Mouse (Mus musculus): ENCODE data around the gene Capn10.
"Not testable (repeated sequence)": the region's sequence is repeated elsewhere in the genome, so short reads cannot be mapped to it uniquely, and the experiment has no call there.

Gene Capn10

DNA sequence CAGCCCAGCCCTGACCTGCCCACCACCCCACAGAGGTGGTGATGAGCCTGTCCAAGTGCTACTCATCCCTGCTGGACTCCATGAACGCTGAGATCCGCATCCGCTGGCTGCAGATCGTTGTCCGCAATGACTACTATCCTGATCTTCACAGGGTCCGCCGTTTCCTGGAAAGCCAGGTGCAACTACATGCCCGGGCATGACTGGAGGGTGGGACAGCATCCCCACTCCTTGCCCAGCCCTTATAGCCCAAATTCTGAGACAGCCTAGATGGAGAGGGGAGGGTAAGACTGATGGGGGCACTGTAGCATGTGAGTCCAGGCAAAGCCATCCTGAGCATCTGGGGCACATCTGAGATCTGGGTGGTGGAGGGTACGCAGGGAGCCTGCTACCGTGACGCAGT is 15.0 kb upstream of the Capn10 start:
- in situ Hi-C loops (cut with MseI, MboI), result no loop called here

GRCm38 (mm10) chr1:92919775-92920174 is 14.4 kb upstream of the Capn10 start:
- in situ Hi-C loops (cut with MseI, MboI), result no loop called here

DNA sequence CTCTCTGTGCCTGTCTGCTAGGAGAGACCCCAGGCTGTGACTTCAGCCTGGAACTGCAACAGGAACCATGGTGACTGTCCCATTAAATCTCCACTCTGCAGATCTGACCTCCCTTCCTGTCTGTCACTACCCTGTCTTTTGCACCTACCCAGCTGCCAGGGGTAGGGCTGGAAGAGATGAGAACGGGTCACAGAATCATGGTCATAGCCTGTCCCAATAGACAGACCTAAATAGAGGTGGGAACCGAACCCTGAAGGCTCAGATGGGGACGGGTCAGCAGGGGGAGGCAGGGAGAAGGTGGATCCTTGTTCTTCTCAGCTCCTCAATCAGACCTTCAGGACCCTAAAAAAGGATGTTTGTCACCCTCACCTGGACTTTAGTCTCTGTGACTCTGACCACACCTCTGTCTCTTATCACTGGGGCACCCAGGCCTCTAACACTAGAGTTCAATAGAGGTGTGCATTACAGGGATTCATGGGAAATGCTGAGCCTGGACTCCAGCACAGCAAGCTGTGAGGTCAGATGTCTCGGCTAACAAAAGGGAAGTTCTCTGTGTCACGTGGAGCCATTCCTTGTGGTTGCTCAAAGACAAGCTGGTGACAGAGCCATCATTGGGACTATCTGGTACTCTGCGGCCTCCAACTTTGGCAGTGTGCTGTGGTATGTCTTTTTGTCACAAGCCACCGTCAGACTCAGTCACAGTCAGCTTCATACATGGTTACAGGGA is 13.5 kb upstream of the Capn10 start:
- in situ Hi-C loops (cut with MseI, MboI), result no loop called here

- in situ Hi-C loops (cut with MseI, MboI), result no loop called here
Measured at GRCm38 (mm10) chr1:92921496-92921895, 12.7 kb upstream of the Capn10 start.

DNA sequence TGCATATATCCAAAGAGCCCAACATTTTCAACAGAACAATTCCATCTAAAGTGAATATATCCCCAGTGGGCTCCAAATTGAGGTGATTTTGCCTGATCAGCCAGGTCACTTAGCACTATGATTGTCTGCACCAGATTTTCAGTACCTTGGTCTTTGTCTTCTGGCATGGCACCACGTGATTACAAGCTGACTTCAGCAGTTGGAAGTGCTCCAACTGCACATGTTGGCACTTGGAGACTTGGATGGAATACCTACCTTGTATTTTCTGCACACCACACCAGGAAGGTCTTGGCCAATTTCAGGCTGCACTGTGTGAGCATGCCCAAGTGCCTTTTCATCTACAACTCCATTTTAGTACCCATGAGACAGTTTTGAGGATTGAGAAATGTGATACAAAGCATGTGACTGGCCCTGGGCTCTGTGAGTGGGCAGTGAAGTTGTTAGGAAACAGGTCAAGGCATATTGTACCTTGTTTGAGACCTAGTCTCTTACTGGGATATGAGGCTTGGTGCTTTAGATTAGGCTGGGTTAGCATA is 3.9 kb upstream of the Capn10 start:
- in situ Hi-C loops (cut with MseI, MboI), result no loop called here

- in situ Hi-C loops (cut with MseI, MboI), result no loop called here
Measured at GRCm38 (mm10) chr1:92933611-92934010, 565 bp upstream of the Capn10 start.

GRCm38 (mm10) chr1:92935054-92935962 is 1.1 kb downstream of the Capn10 start:
- in situ Hi-C loops (cut with MseI, MboI), result no loop called here

GRCm38 (mm10) chr1:92935977-92936376 is 1.8 kb downstream of the Capn10 start:
- in situ Hi-C loops (cut with MseI, MboI), result no loop called here

- in situ Hi-C loops (cut with MseI, MboI), result no loop called here
Measured at GRCm38 (mm10) chr1:92936467-92936866, 2.3 kb downstream of the Capn10 start.

DNA sequence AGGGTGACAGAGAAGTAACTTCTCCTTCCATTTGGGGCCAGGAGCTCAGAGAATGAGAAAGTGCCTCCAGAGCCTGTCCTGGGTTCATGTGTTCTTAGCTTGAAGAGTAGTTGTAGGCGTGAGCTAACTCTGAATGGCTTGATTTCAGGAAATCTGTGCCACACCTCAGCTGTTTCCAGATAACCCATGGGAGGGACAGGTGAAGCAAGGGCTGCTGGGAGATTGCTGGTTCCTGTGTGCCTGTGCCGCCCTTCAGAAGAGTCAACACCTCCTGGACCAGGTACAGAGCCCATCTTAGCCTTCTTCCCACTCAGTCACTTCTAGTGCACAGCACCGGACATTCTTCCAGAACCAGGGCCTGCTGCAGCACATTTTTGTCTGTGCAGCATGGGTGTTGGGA is 3.6 kb downstream of the Capn10 start:
- in situ Hi-C loops (cut with MseI, MboI), result no loop called here

DNA sequence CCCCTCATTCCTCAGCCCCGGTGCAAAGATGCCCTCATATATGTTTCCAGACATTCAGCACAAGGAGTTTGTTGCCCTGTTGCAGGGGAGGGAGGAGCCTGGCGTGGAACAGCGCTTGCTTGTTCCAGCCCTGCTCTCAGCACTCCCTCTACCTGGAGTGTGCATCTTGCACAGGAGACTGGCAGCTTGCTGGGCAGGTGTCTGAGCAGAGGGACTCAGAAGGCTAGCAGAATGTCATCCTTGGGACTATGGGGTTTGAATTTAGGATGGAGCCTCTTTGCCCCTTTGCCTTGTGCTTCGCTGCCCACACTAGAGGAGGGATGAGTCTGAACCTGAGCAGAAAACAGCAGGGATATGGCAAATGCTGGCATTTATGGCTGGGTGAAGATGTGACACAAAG is 5.6 kb downstream of the Capn10 start:
- in situ Hi-C loops (cut with MseI, MboI), result no loop called here

DNA sequence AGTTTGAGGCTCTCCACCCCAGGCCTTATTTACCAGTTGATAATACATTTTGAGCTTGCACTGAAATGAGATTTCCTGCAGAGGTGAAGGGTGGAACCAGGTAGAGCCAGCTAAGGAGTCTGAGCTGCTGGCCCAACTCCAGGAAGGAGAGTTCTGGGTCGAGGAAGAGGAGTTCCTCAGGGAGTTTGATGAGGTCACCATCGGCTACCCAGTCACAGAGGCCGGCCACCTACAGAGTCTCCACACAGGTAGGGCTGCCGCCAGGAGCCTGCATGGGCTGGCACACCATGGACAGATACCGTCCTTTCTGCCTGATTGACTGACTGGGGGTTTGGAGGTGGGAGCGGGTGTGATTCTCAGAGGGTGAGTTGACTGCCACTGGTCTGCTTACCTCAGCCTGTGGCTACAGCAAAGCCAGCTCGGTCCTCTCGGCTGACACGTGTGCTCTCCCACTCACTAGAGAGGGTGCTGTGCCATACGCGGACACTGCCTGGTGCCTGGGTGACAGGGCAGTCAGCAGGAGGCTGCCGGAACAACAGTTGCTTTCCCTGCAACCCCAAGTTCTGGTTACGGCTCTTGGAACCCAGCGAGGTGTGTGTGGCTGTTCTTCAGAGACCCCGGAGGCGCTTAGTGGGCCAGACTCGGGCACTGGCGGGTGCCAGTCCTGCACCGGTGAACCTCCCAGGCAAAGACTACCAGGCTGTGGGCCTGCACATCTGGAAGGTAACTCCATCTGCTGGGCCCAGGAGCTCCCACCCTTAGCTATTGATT is 9.2 kb downstream of the Capn10 start:
- in situ Hi-C loops (cut with MseI, MboI), result no loop called here

- in situ Hi-C loops (cut with MseI, MboI), result loop anchor here in 1 of 2 experiments (5.0 kb wide), 1 partner anchor 39 kb away; no protein-coding TSS in a partner anchor
Measured at GRCm38 (mm10) chr1:92947966-92948365, 13.8 kb downstream of the Capn10 start.

- in situ Hi-C loops (cut with MseI, MboI), result loop anchor here in 1 of 2 experiments (5.0 kb wide), 1 partner anchor 38 kb away; no protein-coding TSS in a partner anchor
Measured at GRCm38 (mm10) chr1:92949426-92949825, 15.2 kb downstream of the Capn10 start.

GRCm38 (mm10) chr1:92950607-92951006 is 16.4 kb downstream of the Capn10 start, which contains the start of gene Gpr35:
Gpr35 (plus strand) TSS chr1:92950865.
- in situ Hi-C loops (cut with MseI, MboI), result no loop called here

DNA sequence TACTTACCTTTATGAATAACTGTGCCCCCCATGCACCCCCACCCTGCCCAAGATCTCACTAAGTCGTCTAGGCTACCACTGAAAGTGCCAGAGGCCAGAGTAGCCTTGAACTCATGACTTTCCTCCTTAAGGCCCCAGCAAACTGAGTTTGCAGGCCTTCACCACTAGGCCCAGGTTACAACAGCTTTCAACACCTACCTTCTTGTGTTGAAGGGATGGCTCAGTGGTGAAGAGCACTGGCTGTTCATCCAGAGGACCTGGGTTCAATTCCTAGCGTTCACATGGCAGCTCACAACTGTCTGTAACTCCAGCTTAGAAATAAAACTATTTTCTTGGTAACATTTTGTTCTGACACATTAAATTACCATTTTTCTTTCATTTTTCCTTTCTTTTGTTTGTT is 19.5 kb downstream of the Capn10 start:
- in situ Hi-C loops (cut with MseI, MboI), result no loop called here

GRCm38 (mm10) chr1:92956571-92957335 is 22.6 kb downstream of the Capn10 start:
- in situ Hi-C loops (cut with MseI, MboI), result not testable (repeated sequence)

GRCm38 (mm10) chr1:92958999-92959398 is 24.8 kb downstream of the Capn10 start:
- in situ Hi-C loops (cut with MseI, MboI), result no loop called here

DNA sequence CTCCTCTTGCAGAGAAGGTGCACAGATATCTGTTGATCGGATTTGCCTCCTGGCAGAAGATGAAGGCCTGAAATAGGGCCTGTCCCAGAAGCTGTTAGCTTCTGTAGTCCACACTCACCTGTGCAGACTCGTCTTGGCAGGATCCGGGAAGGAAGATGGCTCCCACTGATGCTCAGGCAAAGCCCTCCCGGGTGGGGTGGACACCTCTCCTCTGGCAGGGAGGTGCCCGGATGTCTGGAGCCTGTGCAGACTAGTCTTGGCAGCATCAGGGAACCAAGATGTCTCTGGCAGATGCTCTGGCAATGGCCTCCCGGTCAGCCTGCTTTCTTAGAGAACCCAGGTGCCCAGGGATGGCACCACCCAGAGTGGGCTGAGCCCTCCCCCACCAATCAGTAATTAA is 36.6 kb downstream of the Capn10 start:
- in situ Hi-C loops (cut with MseI, MboI), result not testable (repeated sequence)

DNA sequence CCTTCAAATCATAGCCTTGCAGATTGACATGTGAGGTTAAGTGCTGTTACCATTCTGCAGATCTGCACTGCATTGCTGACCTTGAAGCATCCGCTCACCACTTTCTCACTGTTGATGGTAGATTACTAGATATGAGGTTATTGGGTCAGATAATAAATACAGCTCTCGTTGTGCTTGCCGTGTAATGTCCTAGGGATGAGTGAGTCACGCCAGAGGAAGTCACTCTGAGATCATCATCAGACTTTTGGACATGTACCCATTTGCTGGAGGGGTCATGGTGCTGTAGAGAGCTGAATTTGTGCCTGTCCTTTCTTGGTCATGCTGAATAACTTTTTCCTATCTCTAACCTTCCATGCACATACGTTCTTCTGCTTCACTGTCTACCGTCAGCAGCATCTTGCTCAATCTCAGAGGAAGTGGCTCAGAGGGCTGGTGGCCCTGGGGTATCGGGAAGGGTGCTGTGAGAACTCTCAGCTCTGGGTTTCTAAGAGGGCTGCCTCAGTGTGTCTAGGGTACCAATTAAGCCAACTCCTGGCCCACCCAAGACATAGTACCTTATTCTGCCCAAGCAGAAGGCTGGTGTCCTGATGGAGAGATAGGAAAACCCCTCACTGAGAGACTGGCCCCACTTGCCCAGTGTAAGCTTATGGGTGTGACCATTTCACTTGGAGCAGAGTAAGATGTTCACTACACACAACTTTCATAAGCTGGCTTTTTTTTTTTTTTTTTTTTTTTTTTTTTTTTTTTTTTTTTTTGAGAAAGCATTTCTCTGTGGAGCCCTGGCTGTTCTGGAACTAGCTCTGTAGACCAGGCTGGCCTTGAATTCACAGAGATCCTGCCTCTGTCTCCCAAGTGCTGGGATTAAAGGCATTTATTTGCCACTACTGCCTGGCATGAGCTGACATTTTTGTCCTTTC is 38.0 kb downstream of the Capn10 start:
- in situ Hi-C loops (cut with MseI, MboI), result no loop called here
